Mouse (Mus musculus) midbrain, embryonic 10.5 days (tissue): ENCODE measurements around the gene Dyrk4. TPM values are rescaled to one million over a fixed set of nuclear protein-coding genes. Genes with fewer than 3 reads are reported as not detected.
A peak's percentile ranks its signal among the peaks of the same experiment; 100 is the strongest.

Experiments
- DNase-seq: peaks from one replicate; pipeline ENCODE4 v3.0.0-alpha.2; 2017; ENCODE audit warnings: low spot score
- H3K27ac ChIP-seq: fragments of 300-500 bp; sonication (generic); replicated peaks from 2 replicates; pipeline ENCODE4 v1.5.1; 2016; ENCODE audit warnings: mild to moderate bottlenecking
- H3K27me3 ChIP-seq: fragments of 300-500 bp; sonication (generic); 2 replicates; pipeline ENCODE4 v1.6.1; 2016; ENCODE audit warnings: low read depth, mild to moderate bottlenecking; ENCODE audit not compliant: poor library complexity, severe bottlenecking
- H3K36me3 ChIP-seq: fragments of 300-500 bp; sonication (generic); 2 replicates; pipeline ENCODE4 v1.6.1; 2016; ENCODE audit warnings: mild to moderate bottlenecking, moderate library complexity
- H3K4me1 ChIP-seq: fragments of 300-500 bp; sonication (generic); 2 replicates; pipeline ENCODE4 v1.6.1; 2016
- H3K4me3 ChIP-seq: fragments of 300-500 bp; sonication (generic); 2 replicates; pipeline ENCODE4 v1.5.1; 2016; ENCODE audit warnings: mild to moderate bottlenecking, moderate library complexity
- H3K9me3 ChIP-seq: fragments of 300-500 bp; sonication (generic); replicated peaks from 2 replicates; pipeline ENCODE4 v1.6.1; 2016; ENCODE audit warnings: mild to moderate bottlenecking
- WGBS: fragments of 180-500 bp; shearing (Covaris S2); methylation state at CpG from one replicate; pipeline ENCODE4 v1.1.7; 2016; 5-methylcytosine and 5-hydroxymethylcytosine counted together
- polyA plus RNA-seq: library from polyadenylated mRNA; unstranded; fragments of >200 nt; fragmentation: Nextera tagmentation; extraction: Ambion mirVana; gene quantifications from 2 replicates; pipeline ENCODE4 v1.2.1, GENCODE M21; 2016

The Dyrk4 gene
- 0.06 and 0.11 TPM in 2 replicates for polyA plus RNA-seq

- Histone ChIP-seq H3K4me1 (peaks cover 11% of the 10 kb centered on the region), H3K27me3 (no peaks in the 10 kb centered on the region), H3K36me3 (peaks cover 43% of the 10 kb centered on the region), H3K9me3 (no peaks in the 10 kb centered on the region), H3K27ac (peak within 1 kb of the TSS; percentile 75), H3K4me3 (peak within 1 kb of the TSS; percentile 50)
- 8% methylated on average over 21 of the region's 21 CpGs for WGBS
- peak; percentile 36 for DNase-seq
Observed at GRCm38 (mm10) chr6:126921111-126921881, at the start of gene Dyrk4. Gene Dyrk4 (minus strand): TSS chr6:126921839.

- Histone ChIP-seq H3K4me1 (no peaks in the 10 kb centered on the region), H3K9me3 (no peaks in the 10 kb centered on the region), H3K36me3 (peaks cover 8% of the 10 kb centered on the region; the same call in 1 of the 2 replicates), H3K27ac (no peak overlapping the region), H3K27me3 (no peaks in the 10 kb centered on the region), H3K4me3 (no peak overlapping the region)
- WGBS = 92% methylated on average over 14 of the region's 14 CpGs
- no peak for DNase-seq
Observed at GRCm38 (mm10) chr6:126966241-126967026, 44.8 kb upstream of the Dyrk4 start.

- Histone ChIP-seq H3K27ac (no peak overlapping the region), H3K9me3 (no peaks in the 10 kb centered on the region), H3K36me3 (peaks cover 11% of the 10 kb centered on the region; the same call in 1 of the 2 replicates), H3K4me3 (no peak overlapping the region), H3K4me1 (no peaks in the 10 kb centered on the region), H3K27me3 (no peaks in the 10 kb centered on the region)
- WGBS = 94% methylated on average over 9 of the region's 9 CpGs
- no peak for DNase-seq
Observed at GRCm38 (mm10) chr6:126963426-126963825, 41.8 kb upstream of the Dyrk4 start.

- no peak for DNase-seq
- Histone ChIP-seq H3K27ac (no peak overlapping the region), H3K4me1 (no peaks in the 10 kb centered on the region), H3K4me3 (no peak overlapping the region), H3K36me3 (peaks cover 11% of the 10 kb centered on the region; the same call in 1 of the 2 replicates), H3K9me3 (no peaks in the 10 kb centered on the region), H3K27me3 (no peaks in the 10 kb centered on the region)
- 93% methylated on average over 5 of the region's 5 CpGs for WGBS
Observed at GRCm38 (mm10) chr6:126962709-126963108, 41.1 kb upstream of the Dyrk4 start.

GRCm38 (mm10) chr6:126961371-126962018 is 39.9 kb upstream of the Dyrk4 start:
- Histone ChIP-seq H3K27me3 (no peaks in the 10 kb centered on the region), H3K4me1 (no peaks in the 10 kb centered on the region), H3K9me3 (no peaks in the 10 kb centered on the region), H3K4me3 (no peak overlapping the region), H3K27ac (no peak overlapping the region), H3K36me3 (peaks cover 22% of the 10 kb centered on the region; the same call in 1 of the 2 replicates)
- 92% methylated on average over 8 of the region's 8 CpGs for WGBS
- no peak for DNase-seq

- H3K27ac ChIP-seq = no peak overlapping the region
- H3K36me3 ChIP-seq = peaks cover 22% of the 10 kb centered on the region; the same call in 1 of the 2 replicates
- peak; percentile 80 for DNase-seq
- no peaks in the 10 kb centered on the region for H3K9me3 ChIP-seq
- H3K27me3 ChIP-seq = no peaks in the 10 kb centered on the region
- H3K4me1 ChIP-seq = no peaks in the 10 kb centered on the region
- WGBS = 18% methylated on average over 10 of the region's 10 CpGs
- no peak overlapping the region for H3K4me3 ChIP-seq
Observed at GRCm38 (mm10) chr6:126955734-126956133, 34.1 kb upstream of the Dyrk4 start.

- no peak for DNase-seq
- Histone ChIP-seq H3K27ac (no peak overlapping the region), H3K4me3 (no peak overlapping the region), H3K27me3 (no peaks in the 10 kb centered on the region), H3K4me1 (no peaks in the 10 kb centered on the region), H3K9me3 (no peaks in the 10 kb centered on the region), H3K36me3 (peaks cover 25% of the 10 kb centered on the region)
- WGBS = 94% methylated on average over 4 of the region's 4 CpGs
Observed at GRCm38 (mm10) chr6:126948336-126948735, 26.7 kb upstream of the Dyrk4 start.

GRCm38 (mm10) chr6:126940451-126940850 is 18.8 kb upstream of the Dyrk4 start:
- Histone ChIP-seq H3K4me3 (peak overlapping the region; percentile 95), H3K27ac (no peak overlapping the region), H3K9me3 (no peaks in the 10 kb centered on the region), H3K36me3 (peaks cover 13% of the 10 kb centered on the region), H3K27me3 (no peaks in the 10 kb centered on the region), H3K4me1 (peaks cover 34% of the 10 kb centered on the region)
- DNase-seq = no peak
- 1% methylated on average over 5 of the region's 5 CpGs for WGBS

- WGBS = 0% methylated on average over 33 of the region's 33 CpGs
- peak within 1 kb of the TSS; percentile 92 for H3K27ac ChIP-seq
Observed at GRCm38 (mm10) chr6:126939487-126940171, 18.0 kb upstream of the Dyrk4 start, which contains the start of the genes Rad51ap1 and D6Wsu163e. Gene Rad51ap1 (minus strand): TSS chr6:126939587. Gene D6Wsu163e (plus strand): TSS chr6:126939962.

GRCm38 (mm10) chr6:126938853-126939486 is 17.3 kb upstream of the Dyrk4 start:
- peak overlapping the region; percentile 95 for H3K4me3 ChIP-seq
- DNase-seq = peak; percentile 15
- H3K36me3 ChIP-seq = peaks cover 21% of the 10 kb centered on the region
- no peaks in the 10 kb centered on the region for H3K9me3 ChIP-seq
- 0% methylated on average over 31 of the region's 31 CpGs for WGBS
- H3K4me1 ChIP-seq = peaks cover 34% of the 10 kb centered on the region
- no peaks in the 10 kb centered on the region for H3K27me3 ChIP-seq
- peak overlapping the region; percentile 92 for H3K27ac ChIP-seq

More at GRCm38 (mm10) chr6:126939487-126940171, 18.0 kb upstream of the Dyrk4 start, which contains the start of the genes Rad51ap1 and D6Wsu163e:
- Histone ChIP-seq H3K4me3 (peak within 1 kb of the TSS; percentile 95), H3K9me3 (no peaks in the 10 kb centered on the region), H3K36me3 (peaks cover 14% of the 10 kb centered on the region), H3K4me1 (peaks cover 34% of the 10 kb centered on the region), H3K27me3 (no peaks in the 10 kb centered on the region)
- DNase-seq = peak; percentile 95

GRCm38 (mm10) chr6:126938047-126938446 is 16.4 kb upstream of the Dyrk4 start:
- H3K9me3 ChIP-seq = no peaks in the 10 kb centered on the region
- no peak overlapping the region for H3K27ac ChIP-seq
- DNase-seq = no peak
- H3K27me3 ChIP-seq = no peaks in the 10 kb centered on the region
- H3K4me3 ChIP-seq = peak overlapping the region; percentile 95
- H3K4me1 ChIP-seq = peaks cover 34% of the 10 kb centered on the region
- H3K36me3 ChIP-seq = peaks cover 30% of the 10 kb centered on the region
- WGBS = 81% methylated on average over 2 of the region's 2 CpGs
